ENCODE assay signal across 19 mouse cellular contexts in genomic region chr2:132053824-132054223, GRCm38 (mm10). TPM values are rescaled to one million over a fixed set of nuclear protein-coding genes. Genes with fewer than 3 reads are reported as not detected.
DNase-seq lines count a peak whose midpoint lies in the region; ATAC-seq lines count a peak whose summit lies in the region.
"Had no signal": no experiment of that assay in that cellular context is flagged by ENCODE, and none has a peak within 500 bp of the region (broad histone marks: within the 10 kb centered on the region; RNA-seq: fewer than 3 reads in every experiment).

No protein-coding gene starts in this region.

- ATAC-seq in common myeloid progenitor, adult 5-6 weeks (replicated peaks; ENCODE audit: low read depth, poor library complexity, severe bottlenecking) = peak; percentile 45
- ATAC-seq in megakaryocyte, adult 5-6 weeks (ENCODE audit: poor library complexity, severe bottlenecking) = peak; percentile 93
- 0 out of 2 replicates have a peak, but pooled peaks have one; percentile 50 for ATAC-seq in neutrophil, adult 5-6 weeks (ENCODE audit: extremely low read depth, insufficient number of reproducible peaks, low FRiP score, poor library complexity, severe bottlenecking)
- ATAC-seq: forebrain, embryonic 14.5 days; forebrain, postnatal 0 days; hindbrain, postnatal 0 days; inflammation-experienced regulatory T-cells, adult 6 months; Patski had no signal

- no peak for DNase-seq in spleen, postnatal 10 days (ENCODE audit: low spot score in 2 of 2)
- DNase-seq in right cerebral cortex, adult 2 months (ENCODE audit: low spot score in 2 of 2) = no peak
- DNase-seq in layer of hippocampus, adult 18-20 months (ENCODE audit: low spot score in 2 of 2) = no peak
- DNase-seq: adrenal gland, postnatal 10 days; adrenal gland, postnatal 36 days; cerebellum, adult 18-20 months; cerebellum, adult 9-10 months; cerebellum, postnatal 14 days; forebrain, postnatal 0 days; gastrocnemius, adult 2 months; gastrocnemius, postnatal 14 days; heart, adult 2 months had no signal

RNA-seq across cellular contexts. Expression of gene Rassf2, which starts 23.8 kb away (rescaled TPM):
- 48.4 and 49.3 TPM in 2 replicates for total RNA-seq in common myeloid progenitor, adult 5-6 weeks (2017)
- total RNA-seq in megakaryocyte, adult 5-6 weeks (2015) = 62.4 and 70.2 TPM in 2 replicates
- 113 and 118 TPM in 2 replicates for total RNA-seq in megakaryocyte, adult 5-6 weeks (2017)
- 193 and 210 TPM in 2 replicates for total RNA-seq in neutrophil, adult 5-6 weeks (2017)
- 10 to 100 TPM; 45.5 to 52.1 TPM for total RNA-seq in layer of hippocampus, adult 18-20 months (2021)
